Mouse (Mus musculus) right cerebral cortex, postnatal 36 days (tissue): ENCODE results near the gene Trim62.

Source experiments
- DNase-seq, 2 experiments: peaks; one replicate each; pipeline ENCODE4 v3.0.0; 2022; ENCODE audit warnings: low spot score in 2 of 2, mixed read lengths in 1 of 2

Trim62 gene

GRCm38 (mm10) chr4:128885540-128885939, 2.2 kb downstream of the Trim62 start:
- no peak for DNase-seq

- DNase-seq: no peak
These were observed 3.2 kb downstream of the Trim62 start for GRCm38 (mm10) chr4:128886571-128886970.

- DNase-seq: no peak
These were observed 3.6 kb downstream of the Trim62 start for GRCm38 (mm10) chr4:128887026-128887425.

DNA sequence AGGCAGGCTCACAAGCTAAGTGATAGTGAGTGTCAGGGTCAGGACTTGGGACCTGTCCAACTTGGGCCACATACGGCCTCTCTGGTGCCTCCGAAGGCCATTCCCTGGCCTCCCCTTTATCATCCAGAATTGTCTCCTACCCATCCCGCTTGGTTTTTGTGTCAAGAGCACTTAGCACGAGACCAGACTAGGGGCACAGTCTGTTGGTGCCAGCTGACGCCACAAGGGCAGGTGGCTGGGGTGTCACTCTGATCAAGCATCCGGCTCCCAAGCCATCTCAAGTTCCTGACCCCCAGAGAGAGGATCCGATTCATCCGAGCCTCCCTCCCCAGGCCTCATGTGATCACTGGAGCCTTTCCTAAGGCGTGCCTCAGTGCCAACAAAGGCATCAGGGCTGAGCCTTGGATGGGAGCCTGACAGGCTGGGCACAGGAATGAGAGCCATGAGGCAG, 4.3 kb downstream of the Trim62 start:
- no peak for DNase-seq

DNA sequence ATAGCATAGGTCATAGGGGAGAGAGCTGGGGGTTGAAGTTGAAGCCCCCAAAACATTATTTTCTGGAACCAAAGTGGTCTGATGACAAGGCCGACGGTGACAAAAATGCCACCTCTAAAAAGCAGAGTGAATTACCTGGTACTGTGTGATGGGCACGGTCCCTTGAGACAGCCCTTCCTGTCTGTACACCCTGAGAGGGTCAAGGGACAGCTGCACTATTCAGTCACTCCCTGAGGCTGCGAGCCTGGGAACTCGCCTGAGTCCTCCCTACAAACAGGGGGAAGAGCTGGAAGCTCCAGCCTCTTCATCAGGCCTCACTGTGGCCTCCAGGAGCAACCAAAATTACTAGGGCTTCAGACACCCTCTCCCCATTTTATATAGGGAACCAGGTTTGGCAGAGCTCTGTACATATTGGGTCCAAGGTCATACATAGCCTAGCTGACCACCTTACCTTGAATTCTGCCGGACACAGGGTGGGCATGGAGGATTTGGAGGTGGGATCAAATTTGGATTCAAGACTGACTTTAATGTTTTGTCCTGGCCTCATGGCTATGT, 5.1 kb downstream of the Trim62 start:
- no peak for DNase-seq

GRCm38 (mm10) chr4:128889752-128890630, 6.6 kb downstream of the Trim62 start:
- DNase-seq: no peak

- peak; percentile 48 to 52 for DNase-seq
These were observed 7.8 kb downstream of the Trim62 start for GRCm38 (mm10) chr4:128891157-128891556.

GRCm38 (mm10) chr4:128891746-128892145, 8.4 kb downstream of the Trim62 start:
- no peak for DNase-seq

DNA sequence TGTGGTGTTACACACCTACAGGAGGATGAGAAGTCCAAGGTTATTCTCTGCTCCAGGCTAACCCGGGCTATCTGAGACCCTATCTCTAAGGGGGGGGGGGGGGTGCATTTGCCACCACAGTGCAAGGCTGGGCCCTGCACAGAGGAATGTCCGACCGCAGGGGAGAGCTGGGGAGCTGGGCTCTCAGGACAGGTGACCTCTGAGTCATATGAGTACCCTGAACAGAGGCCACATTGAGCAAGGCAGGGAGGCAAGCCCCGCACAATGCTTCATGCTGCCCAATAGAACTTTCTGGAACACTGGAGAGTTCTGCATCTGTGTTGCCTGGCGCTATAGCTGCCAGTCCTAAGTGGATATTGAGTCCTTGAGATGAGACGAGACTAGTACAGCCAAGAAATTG, 8.8 kb downstream of the Trim62 start:
- no peak for DNase-seq

DNA sequence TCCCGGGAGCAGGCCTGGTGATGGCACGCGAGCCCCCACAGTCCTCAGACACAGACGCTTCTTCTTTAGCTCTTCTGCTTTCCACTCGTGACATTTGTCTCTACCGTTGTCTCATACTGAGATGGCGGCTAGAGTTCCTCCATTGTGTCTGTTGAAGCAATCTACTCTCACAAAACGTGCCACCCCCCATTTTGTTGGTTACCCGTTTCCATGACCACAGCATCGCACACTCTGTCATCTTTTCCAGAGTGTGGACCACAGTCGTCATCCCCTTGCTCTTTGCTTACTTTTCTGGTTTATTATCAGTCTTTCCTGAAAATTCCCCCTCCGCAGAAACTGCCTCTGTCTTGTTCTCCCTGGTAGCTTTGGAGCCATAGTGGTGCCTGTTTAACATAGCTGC, 10.7 kb downstream of the Trim62 start:
- no peak for DNase-seq

DNA sequence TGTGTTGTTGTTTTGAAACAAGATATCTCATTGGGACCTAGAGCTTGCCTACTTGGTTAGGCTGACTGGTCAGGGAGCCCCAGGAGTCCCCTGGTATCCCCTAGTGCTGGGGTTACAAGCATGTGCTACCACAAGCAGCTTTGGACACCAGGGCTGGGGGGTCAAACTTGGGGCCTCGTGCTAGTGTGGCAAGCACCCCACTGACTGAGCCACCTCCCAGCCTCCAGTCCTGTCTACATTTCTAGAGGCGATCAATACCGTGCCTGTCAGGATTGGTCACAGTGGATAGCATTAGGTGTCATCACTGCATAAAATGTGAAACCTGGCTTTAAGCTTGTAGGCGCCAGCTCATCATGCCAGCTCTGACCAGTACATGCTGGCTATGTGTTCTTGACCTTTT, 12.5 kb downstream of the Trim62 start:
- no peak for DNase-seq

- DNase-seq: no peak
These were observed 13.3 kb downstream of the Trim62 start for GRCm38 (mm10) chr4:128896667-128897066.

GRCm38 (mm10) chr4:128897911-128898421, 14.6 kb downstream of the Trim62 start:
- DNase-seq: no peak

DNA sequence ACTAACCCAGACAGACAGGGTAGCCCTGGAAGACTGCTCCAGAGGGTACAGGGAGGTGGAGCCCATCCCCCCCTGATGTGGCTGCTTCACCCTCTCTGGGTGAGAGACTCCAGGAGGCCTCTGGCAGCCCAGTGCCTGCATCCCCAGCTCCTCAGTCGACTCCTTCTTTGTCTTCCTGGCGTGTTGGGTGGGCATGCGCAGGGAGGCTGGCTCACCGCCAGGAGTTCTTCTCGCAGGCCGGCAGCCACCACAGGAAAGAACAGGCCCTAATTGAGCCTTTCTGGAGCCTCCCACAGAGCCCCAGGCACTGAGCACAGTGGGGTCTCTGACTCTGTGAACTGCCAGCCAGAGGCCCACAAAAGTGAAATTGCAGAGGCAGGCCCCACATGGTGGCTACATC, 16.0 kb downstream of the Trim62 start:
- DNase-seq: peak; percentile 60 to 67

- no peak for DNase-seq
These were observed 17.1 kb downstream of the Trim62 start for GRCm38 (mm10) chr4:128900484-128900883.

GRCm38 (mm10) chr4:128902390-128902789, 19.0 kb downstream of the Trim62 start:
- no peak for DNase-seq

- DNase-seq: no peak
These were observed 20.8 kb downstream of the Trim62 start for GRCm38 (mm10) chr4:128904035-128904800.

DNA sequence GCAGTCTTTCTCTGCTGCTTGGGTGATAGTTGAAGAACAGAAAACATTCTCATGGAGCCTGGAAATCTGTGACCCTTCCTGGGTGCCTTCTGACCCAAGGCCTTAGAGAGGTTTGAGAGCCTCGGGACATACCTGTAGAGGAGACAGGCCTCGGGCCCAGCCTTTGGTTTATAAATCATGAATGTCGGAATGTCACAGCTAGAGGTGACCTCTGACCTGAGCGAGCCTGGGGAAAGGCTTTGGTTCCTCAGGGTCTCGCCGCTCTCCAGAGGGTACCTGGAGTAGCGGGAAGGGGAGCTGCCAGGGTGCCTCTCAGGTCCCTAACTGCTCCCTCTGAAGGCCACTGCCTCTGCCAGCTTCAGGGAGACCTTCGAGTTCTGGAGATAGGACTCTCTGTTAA, 21.9 kb downstream of the Trim62 start:
- no peak for DNase-seq

GRCm38 (mm10) chr4:128906757-128907156, 23.4 kb downstream of the Trim62 start:
- no peak for DNase-seq

DNA sequence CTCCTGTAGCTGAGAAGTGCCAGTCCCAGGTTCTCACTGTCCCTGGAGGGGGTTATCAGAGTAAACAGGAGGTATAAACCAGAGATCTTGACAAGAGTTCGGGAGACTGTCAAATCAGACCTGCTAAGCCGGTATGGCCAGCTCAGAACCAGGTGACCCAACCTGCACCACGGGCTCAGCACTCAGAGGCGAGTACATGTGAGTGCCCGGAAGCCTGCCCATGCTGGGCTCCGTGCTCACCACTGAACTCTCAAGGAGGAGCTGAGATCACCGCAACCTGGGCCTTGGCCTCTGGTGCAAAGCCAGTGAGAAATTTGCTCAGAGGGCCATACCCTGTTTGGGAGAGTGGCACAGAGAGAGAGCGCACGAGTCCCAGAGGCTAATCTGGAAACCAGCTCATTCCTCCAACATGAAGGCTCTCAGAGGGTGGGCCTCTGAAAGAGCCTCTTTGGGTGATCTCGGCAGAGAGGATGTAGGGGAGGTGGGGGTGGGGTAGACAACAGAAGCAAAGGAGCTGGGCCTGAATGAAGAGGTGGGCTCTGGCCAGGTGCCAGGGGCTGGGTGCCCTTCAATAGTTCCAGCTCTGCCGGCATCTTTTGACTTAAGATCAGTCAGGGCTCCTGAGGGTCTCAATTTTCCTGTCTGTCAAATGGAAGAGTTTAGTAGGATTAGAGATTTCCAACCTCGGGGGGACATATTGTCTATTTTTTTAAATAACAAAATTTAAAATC, 24.0 kb downstream of the Trim62 start:
- DNase-seq: no peak

- DNase-seq: no peak
These were observed 25.4 kb downstream of the Trim62 start for GRCm38 (mm10) chr4:128908586-128909377.
